Comparison of ENCODE assay signal across 8 mouse cellular contexts in the genomic region with DNA sequence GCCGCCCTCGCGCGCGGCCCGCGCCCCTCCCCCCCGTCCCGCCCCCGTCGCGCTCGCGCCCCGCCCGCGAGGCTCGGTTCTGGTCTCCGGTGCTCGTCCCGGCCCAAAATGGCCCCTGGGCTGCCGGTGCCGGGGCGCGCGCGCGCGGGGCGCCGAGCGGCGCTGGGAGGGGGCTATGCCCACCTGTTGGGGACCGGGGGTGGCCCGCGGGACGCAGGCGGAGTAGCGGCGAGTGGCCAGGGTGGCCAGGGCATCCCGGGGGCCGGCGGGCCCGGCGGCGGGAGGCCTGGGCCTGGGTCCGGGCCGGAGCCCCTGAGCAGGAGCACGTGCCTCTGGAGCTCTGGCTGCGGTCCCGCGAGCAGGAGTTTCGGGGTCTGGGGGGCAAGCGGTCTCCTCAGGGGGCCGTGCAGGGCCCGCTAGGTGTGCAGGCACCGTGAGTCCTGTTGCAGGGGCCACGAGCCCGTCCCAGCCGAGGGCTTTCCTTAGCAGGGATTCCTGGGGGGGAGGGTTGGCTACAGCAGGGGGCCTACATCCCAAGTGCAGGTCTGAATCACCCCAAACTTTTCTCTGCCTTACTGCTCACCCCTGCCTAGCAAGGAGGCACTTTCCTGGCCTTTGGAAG. TPM values are rescaled to one million over a fixed set of nuclear protein-coding genes. Genes with fewer than 3 reads are reported as not detected.
DNase-seq lines count a peak whose midpoint lies in the region; ATAC-seq and TF ChIP-seq lines count a peak whose summit lies in the region.

No protein-coding gene starts in this region.

- peaks cover 80% of the 10 kb centered on the region for H3K4me1 ChIP-seq in E14TG2a.4 (replicated peaks; ENCODE audit: low read depth, low read length)
- H3K4me1 ChIP-seq in embryonic facial prominence, embryonic 10.5 days = peaks cover 44% of the 10 kb centered on the region
- peaks cover 55% of the 10 kb centered on the region for H3K4me1 ChIP-seq in hindbrain, embryonic 13.5 days (replicated peaks)
- peaks cover 41% of the 10 kb centered on the region for H3K4me1 ChIP-seq in liver, embryonic 16.5 days (ENCODE audit: control insufficient read depth, low read depth, low read length)

- H3K9ac ChIP-seq in hindbrain, embryonic 13.5 days = peak overlapping the region; percentile 97
- H3K9ac ChIP-seq in liver, embryonic 16.5 days (ENCODE audit: low read depth, low read length) = peak overlapping the region; percentile 90

- peaks cover 18% of the 10 kb centered on the region for H3K27me3 ChIP-seq in E14TG2a.4 (ENCODE audit: insufficient read depth, low read length)
- H3K27me3 ChIP-seq in embryonic facial prominence, embryonic 10.5 days (replicated peaks; ENCODE audit: low read depth, poor library complexity, severe bottlenecking) = no peaks in the 10 kb centered on the region
- no peaks in the 10 kb centered on the region for H3K27me3 ChIP-seq in hindbrain, embryonic 13.5 days
- no peaks in the 10 kb centered on the region; the same call in none of the 2 replicates for H3K27me3 ChIP-seq in liver, embryonic 16.5 days (ENCODE audit: control insufficient read depth, insufficient read depth, low read depth, low read length)
- no peaks in the 10 kb centered on the region for H3K27me3 ChIP-seq in splenic B cell, adult 2 months (ENCODE audit: control insufficient read depth, insufficient read depth, low read length, poor library complexity, severe bottlenecking)

- ATAC-seq in hindbrain, embryonic 13.5 days (ENCODE audit: low FRiP score) = peak; percentile 11; the same call in 1 of the 2 replicates
- peak; percentile 28; the same call in 1 of the 2 replicates for ATAC-seq in liver, embryonic 16.5 days (ENCODE audit: low read depth)

- peak; percentile 31 to 40 for DNase-seq in heart, adult 9 months (ENCODE audit: low spot score in 2 of 2)
- no peak for DNase-seq in heart, postnatal 4 days
- peak; percentile 59 for DNase-seq in embryonic facial prominence, embryonic 10.5 days (ENCODE audit: low spot score)
- DNase-seq in splenic B cell, adult 2 months (ENCODE audit: low read depth, low spot score) = peak; percentile 22
- no peak for DNase-seq in gastrocnemius, adult 18-20 months (ENCODE audit: low spot score)

- peak overlapping the region; percentile 91 for H3K4me3 ChIP-seq in E14TG2a.4 (replicated peaks; ENCODE audit: low read length)
- peak overlapping the region; percentile 99 for H3K4me3 ChIP-seq in embryonic facial prominence, embryonic 10.5 days
- H3K4me3 ChIP-seq in hindbrain, embryonic 13.5 days = peak overlapping the region; percentile 92
- peak overlapping the region; percentile 92 for H3K4me3 ChIP-seq in liver, embryonic 16.5 days (ENCODE audit: low read depth, low read length)

- peak overlapping the region; percentile 99 for H3K27ac ChIP-seq in embryonic facial prominence, embryonic 10.5 days (replicated peaks)
- peak overlapping the region; percentile 86 for H3K27ac ChIP-seq in hindbrain, embryonic 13.5 days
- peak overlapping the region; percentile 78 for H3K27ac ChIP-seq in liver, embryonic 16.5 days (ENCODE audit: low read length)

- no peak for TF ChIP-seq CTCF in E14TG2a.4 (conservative IDR thresholded peaks at IDR 0.05; ENCODE audit: low read length)

- 2% methylated on average over 60 of the region's 60 CpGs for WGBS in embryonic facial prominence, embryonic 10.5 days
- under 1% methylated on average over 47 of the region's 60 CpGs for WGBS in hindbrain, embryonic 13.5 days
- 0% methylated on average over 26 of the region's 60 CpGs for WGBS in liver, embryonic 16.5 days (ENCODE audit: insufficient replicate concordance)

- H3K4me2 ChIP-seq in hindbrain, embryonic 13.5 days = peak overlapping the region; percentile 95
- H3K4me2 ChIP-seq in liver, embryonic 16.5 days (ENCODE audit: low read depth, low read length) = peak overlapping the region; percentile 95

- peaks cover 31% of the 10 kb centered on the region for H3K36me3 ChIP-seq in E14TG2a.4 (ENCODE audit: insufficient read depth, low read length)
- peaks cover 45% of the 10 kb centered on the region for H3K36me3 ChIP-seq in embryonic facial prominence, embryonic 10.5 days (replicated peaks)
- no peaks in the 10 kb centered on the region for H3K36me3 ChIP-seq in hindbrain, embryonic 13.5 days
- no peaks in the 10 kb centered on the region for H3K36me3 ChIP-seq in liver, embryonic 16.5 days (ENCODE audit: control insufficient read depth, insufficient read depth)
- H3K36me3 ChIP-seq in splenic B cell, adult 2 months (ENCODE audit: control insufficient read depth, insufficient read depth, low read length, poor library complexity, severe bottlenecking) = no peaks in the 10 kb centered on the region

- H3K9me3 ChIP-seq in E14TG2a.4 (ENCODE audit: low read length) = no peaks in the 10 kb centered on the region
- H3K9me3 ChIP-seq in embryonic facial prominence, embryonic 10.5 days = no peaks in the 10 kb centered on the region
- no peaks in the 10 kb centered on the region for H3K9me3 ChIP-seq in hindbrain, embryonic 13.5 days
- no peaks in the 10 kb centered on the region for H3K9me3 ChIP-seq in liver, embryonic 16.5 days (replicated peaks; ENCODE audit: control insufficient read depth, low read length)

RNA-seq across cellular contexts. Expression of a gene that starts 0.6 kb away (rescaled TPM):
- total RNA-seq in heart, postnatal 4 days (2021) = 10 to 100 TPM; 55.2 to 61.3 TPM
- 20.3 and 21.0 TPM in 2 replicates for polyA plus RNA-seq in embryonic facial prominence, embryonic 10.5 days (2016; fragmentation: Nextera tagmentation; extraction: Ambion mirVana)
- polyA plus RNA-seq in hindbrain, embryonic 13.5 days (2015; fragmentation: Nextera tagmentation; extraction: Ambion mirVana) = 13.7 and 16.6 TPM in 2 replicates
- 3.4 and 3.5 TPM in 2 replicates for polyA plus RNA-seq in liver, embryonic 16.5 days (2015; fragmentation: Nextera tagmentation; extraction: Ambion mirVana)
- 10 to 100 TPM; 38.0 to 41.7 TPM for total RNA-seq in gastrocnemius, adult 18-20 months (2021)

RNA-seq across cellular contexts. Expression of a gene that starts 24.3 kb away (rescaled TPM):
- under 1 TPM in 1 of 2 experiments, not detected in 1; 0.29 TPM for total RNA-seq in heart, postnatal 4 days (2021)
- polyA plus RNA-seq in embryonic facial prominence, embryonic 10.5 days (2016; fragmentation: Nextera tagmentation; extraction: Ambion mirVana) = not detected in 2 replicates
- 0.40 TPM in 1 of 2 replicates, not detected in the other for polyA plus RNA-seq in hindbrain, embryonic 13.5 days (2015; fragmentation: Nextera tagmentation; extraction: Ambion mirVana)
- polyA plus RNA-seq in liver, embryonic 16.5 days (2015; fragmentation: Nextera tagmentation; extraction: Ambion mirVana) = not detected in 2 replicates
- under 1 TPM in 1 of 2 experiments, not detected in 1; 0.27 TPM for total RNA-seq in gastrocnemius, adult 18-20 months (2021)

RNA-seq across cellular contexts. Expression of a gene that starts 41.4 kb away (rescaled TPM):
- total RNA-seq in heart, postnatal 4 days (2021) = 1,000 to 10,000 TPM; 1,189 to 1,285 TPM
- 91.8 and 96.4 TPM in 2 replicates for polyA plus RNA-seq in embryonic facial prominence, embryonic 10.5 days (2016; fragmentation: Nextera tagmentation; extraction: Ambion mirVana)
- polyA plus RNA-seq in hindbrain, embryonic 13.5 days (2015; fragmentation: Nextera tagmentation; extraction: Ambion mirVana) = 324 and 347 TPM in 2 replicates
- polyA plus RNA-seq in liver, embryonic 16.5 days (2015; fragmentation: Nextera tagmentation; extraction: Ambion mirVana) = 41.6 and 43.8 TPM in 2 replicates
- total RNA-seq in gastrocnemius, adult 18-20 months (2021) = 10 to 100 TPM; 28.2 to 43.8 TPM

RNA-seq across cellular contexts. Expression of a gene that starts 47.5 kb away (rescaled TPM):
- 100 to 1,000 TPM; 301 to 312 TPM for total RNA-seq in heart, postnatal 4 days (2021)
- polyA plus RNA-seq in embryonic facial prominence, embryonic 10.5 days (2016; fragmentation: Nextera tagmentation; extraction: Ambion mirVana) = 53.6 and 57.1 TPM in 2 replicates
- 47.1 and 48.0 TPM in 2 replicates for polyA plus RNA-seq in hindbrain, embryonic 13.5 days (2015; fragmentation: Nextera tagmentation; extraction: Ambion mirVana)
- 97.4 and 102 TPM in 2 replicates for polyA plus RNA-seq in liver, embryonic 16.5 days (2015; fragmentation: Nextera tagmentation; extraction: Ambion mirVana)
- 100 to 1,000 TPM in 1 of 2 experiments, 10 to 100 TPM in 1; 65.3 to 100 TPM for total RNA-seq in gastrocnemius, adult 18-20 months (2021)

RNA-seq across cellular contexts. Expression of a gene that starts 57.6 kb away (rescaled TPM):
- 10 to 100 TPM in 1 of 2 experiments, 1 to 10 TPM in 1; 9.4 to 10.3 TPM for total RNA-seq in heart, postnatal 4 days (2021)
- polyA plus RNA-seq in embryonic facial prominence, embryonic 10.5 days (2016; fragmentation: Nextera tagmentation; extraction: Ambion mirVana) = 57.5 and 59.4 TPM in 2 replicates
- 19.9 and 20.7 TPM in 2 replicates for polyA plus RNA-seq in hindbrain, embryonic 13.5 days (2015; fragmentation: Nextera tagmentation; extraction: Ambion mirVana)
- polyA plus RNA-seq in liver, embryonic 16.5 days (2015; fragmentation: Nextera tagmentation; extraction: Ambion mirVana) = 9.1 and 9.2 TPM in 2 replicates
- total RNA-seq in gastrocnemius, adult 18-20 months (2021) = not detected

Comparison
In these comparisons a context has a peak if more than half of its experiments do, and no peak if none do; other contexts are left out.
1. DNase-seq: peak in heart, adult 9 months (2 of 2), embryonic facial prominence, embryonic 10.5 days (single experiment) and splenic B cell, adult 2 months (single experiment); none in heart, postnatal 4 days (single experiment) and gastrocnemius, adult 18-20 months (single experiment).
2. Peak in every context shown above with its lines, with median percentiles within 50 percentile points of each other: H3K4me3 ChIP-seq and H3K27ac ChIP-seq.